Mouse (Mus musculus) cerebellum, adult 2 months (tissue): ENCODE measurements at regions not wholly inside any gene's neighbourhood (a gene's known extent, or its start where the extent isn't known, plus 50 kb on each side); places are given as distances from the start of the nearest gene placed in this dataset.

ENCODE experiments used
- DNase-seq, 2 experiments: peaks; one replicate each; pipeline ENCODE4 v3.0.0; 2021
- H3K27ac ChIP-seq: fragments of 200-500 bp; 2 replicates; pipeline ENCODE4 v1.5.1; 2012; ENCODE audit warnings: low read length, control low read depth, inconsistent platforms; ENCODE audit not compliant: insufficient read depth
- H3K27me3 ChIP-seq: fragments of 200-500 bp; 2 replicates; pipeline ENCODE4 v1.6.1; 2012; ENCODE audit warnings: inconsistent platforms, mild to moderate bottlenecking, low read length, moderate library complexity; ENCODE audit not compliant: control insufficient read depth, insufficient read depth
- H3K4me1 ChIP-seq: fragments of 200-500 bp; 2 replicates; pipeline ENCODE4 v1.6.1; 2011; ENCODE audit warnings: low read length; ENCODE audit not compliant: control insufficient read depth, insufficient read depth
- H3K4me3 ChIP-seq: fragments of 200-500 bp; replicated peaks from 2 replicates; pipeline ENCODE3; 2011; ENCODE audit warnings: mild to moderate bottlenecking, low read depth, low read length, control low read depth; ENCODE audit not compliant: insufficient read depth
- CTCF ChIP-seq: fragments of 200-500 bp; IDR thresholded peaks from 2 replicates; pipeline ENCODE4 v1.5.1; 2011; ENCODE audit warnings: low read depth, mild to moderate bottlenecking, control low read depth, low read length, moderate library complexity, borderline replicate concordance; ENCODE audit not compliant: insufficient read depth
- POLR2A ChIP-seq: fragments of 200-500 bp; IDR thresholded peaks from 2 replicates; pipeline ENCODE4 v1.6.1; 2011; ENCODE audit warnings: low read length, control low read depth, borderline replicate concordance; ENCODE audit not compliant: insufficient read depth
- WGBS: fragments of 180-500 bp; shearing (Covaris S2); methylation state at CpG from one replicate; pipeline ENCODE4 v1.1.7; 2018; 5-methylcytosine and 5-hydroxymethylcytosine counted together

DNA sequence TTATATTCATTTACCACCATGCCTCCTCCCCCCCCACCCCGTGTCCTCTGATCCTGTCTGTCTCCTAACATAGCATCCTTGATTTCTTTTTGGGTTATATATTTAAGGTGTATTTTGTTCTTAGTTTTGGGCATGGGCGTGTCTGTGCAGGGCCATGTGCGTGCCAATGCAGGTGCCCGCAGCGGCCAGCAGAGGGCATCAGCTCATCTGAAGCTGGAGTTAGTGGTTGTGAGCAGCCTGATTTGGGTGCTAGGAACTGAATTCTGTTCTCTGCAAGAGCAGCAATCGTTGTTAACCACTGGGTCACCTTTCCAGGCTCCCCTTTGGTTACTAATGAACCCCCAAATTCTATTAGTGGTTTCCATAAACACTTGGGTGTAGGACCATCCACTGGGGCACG, 167.5 kb upstream of the Zfp64 start:
- H3K27ac ChIP-seq: no peak overlapping the region
- 90% methylated on average over 7 of the region's 7 CpGs for WGBS
- H3K4me3 ChIP-seq: no peak overlapping the region
- H3K4me1 ChIP-seq: no peaks in the 10 kb centered on the region
- H3K27me3 ChIP-seq: no peaks in the 10 kb centered on the region
- no peak for DNase-seq
- TF ChIP-seq POLR2A (no peak), CTCF (no peak)

GRCm38 (mm10) chr2:169116841-169117240, 161.5 kb upstream of the Zfp64 start:
- DNase-seq: no peak

GRCm38 (mm10) chr2:169109044-169109443, 153.7 kb upstream of the Zfp64 start:
- no peak for TF ChIP-seq CTCF
- no peak for TF ChIP-seq POLR2A
- no peak for DNase-seq
- no peaks in the 10 kb centered on the region for H3K27me3 ChIP-seq
- H3K27ac ChIP-seq: no peak overlapping the region
- H3K4me3 ChIP-seq: no peak overlapping the region
- 82% methylated on average over 4 of the region's 4 CpGs for WGBS
- no peaks in the 10 kb centered on the region for H3K4me1 ChIP-seq

More at GRCm38 (mm10) chr2:169116841-169117240, 161.5 kb upstream of the Zfp64 start:
- TF ChIP-seq CTCF (no peak), POLR2A (no peak)
- H3K4me3 ChIP-seq: no peak overlapping the region
- 7% methylated on average over 10 of the region's 10 CpGs for WGBS
- H3K27ac ChIP-seq: no peak overlapping the region
- H3K4me1 ChIP-seq: no peaks in the 10 kb centered on the region
- no peaks in the 10 kb centered on the region for H3K27me3 ChIP-seq

DNA sequence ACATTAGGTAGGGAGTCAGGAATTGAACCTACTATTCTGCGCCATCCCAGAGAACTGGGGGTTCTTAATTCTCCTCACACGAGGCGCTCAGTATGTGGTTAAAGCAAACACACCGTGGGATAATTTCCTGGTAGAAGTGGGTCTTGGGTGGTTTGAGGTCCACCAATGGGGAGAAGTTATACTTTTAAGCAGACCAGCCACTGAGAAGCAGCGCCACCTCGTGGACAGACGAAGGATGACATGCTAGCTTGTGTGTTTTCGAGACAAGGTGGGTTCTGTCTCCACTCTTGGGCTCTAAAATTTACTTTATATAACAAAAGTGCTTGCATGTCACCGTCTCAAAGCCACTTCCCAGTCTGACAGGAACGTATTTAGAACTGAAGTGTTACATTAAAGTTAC, 152.7 kb upstream of the Zfp64 start:
- H3K4me3 ChIP-seq: no peak overlapping the region

GRCm38 (mm10) chr2:169101506-169102261, 146.3 kb upstream of the Zfp64 start:
- TF ChIP-seq POLR2A: no peak
- TF ChIP-seq CTCF: no peak
- Histone ChIP-seq H3K4me1 (no peaks in the 10 kb centered on the region), H3K27me3 (no peaks in the 10 kb centered on the region), H3K4me3 (no peak overlapping the region), H3K27ac (no peak overlapping the region)
- no peak for DNase-seq
- WGBS: 95% methylated on average over 13 of the region's 13 CpGs

More for the DNA sequence above, 152.7 kb upstream of the Zfp64 start:
- no peaks in the 10 kb centered on the region for H3K4me1 ChIP-seq
- H3K27ac ChIP-seq: no peak overlapping the region
- no peaks in the 10 kb centered on the region for H3K27me3 ChIP-seq
- no peak for DNase-seq
- TF ChIP-seq CTCF: peak; percentile 52; the same call in 1 of the 2 replicates
- no peak for TF ChIP-seq POLR2A
- WGBS: 47% methylated on average over 10 of the region's 10 CpGs

GRCm38 (mm10) chr2:169100516-169100915, 145.1 kb upstream of the Zfp64 start:
- TF ChIP-seq CTCF (no peak), POLR2A (no peak)
- Histone ChIP-seq H3K4me1 (no peaks in the 10 kb centered on the region), H3K4me3 (no peak overlapping the region), H3K27me3 (no peaks in the 10 kb centered on the region), H3K27ac (no peak overlapping the region)
- 94% methylated on average over 10 of the region's 10 CpGs for WGBS
- DNase-seq: no peak

- TF ChIP-seq CTCF (no peak), POLR2A (no peak)
- no peak overlapping the region for H3K27ac ChIP-seq
- 66% methylated on average over 12 of the region's 12 CpGs for WGBS
- H3K4me3 ChIP-seq: no peak overlapping the region
- H3K4me1 ChIP-seq: no peaks in the 10 kb centered on the region
- DNase-seq: no peak
- no peaks in the 10 kb centered on the region for H3K27me3 ChIP-seq
These were observed 144.3 kb upstream of the Zfp64 start for GRCm38 (mm10) chr2:169099678-169100077.

DNA sequence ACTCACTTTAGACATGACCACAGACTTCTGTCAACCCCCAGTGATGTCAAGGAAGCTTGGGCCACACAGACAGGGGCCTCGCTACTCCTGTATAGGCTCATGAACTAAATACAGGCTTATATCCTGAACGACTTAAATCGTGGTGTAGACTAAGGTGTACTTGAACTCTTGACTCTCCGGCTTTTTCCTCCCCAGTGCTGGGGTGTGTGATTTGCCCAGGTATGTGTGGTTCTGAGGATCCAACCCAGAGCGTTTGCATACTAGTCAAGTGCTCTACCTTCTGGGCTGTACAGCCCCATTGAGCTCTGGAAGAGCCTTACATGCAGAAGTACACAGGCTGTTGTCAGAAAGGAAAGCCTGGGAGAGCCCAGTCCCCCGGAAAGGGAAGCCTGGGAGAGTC, 143.2 kb upstream of the Zfp64 start:
- Histone ChIP-seq H3K4me3 (no peak overlapping the region), H3K27ac (no peak overlapping the region), H3K4me1 (no peaks in the 10 kb centered on the region), H3K27me3 (no peaks in the 10 kb centered on the region)
- no peak for DNase-seq
- 87% methylated on average over 6 of the region's 6 CpGs for WGBS
- TF ChIP-seq POLR2A: no peak
- TF ChIP-seq CTCF: no peak
